Mouse (Mus musculus): ENCODE data around the gene St6galnac3.
A peak's percentile ranks its signal among the peaks of the same experiment; 100 is the strongest.
"Not testable (repeated sequence)": the region's sequence is repeated elsewhere in the genome, so short reads cannot be mapped to it uniquely, and the experiment has no call there.

The St6galnac3 gene

DNA sequence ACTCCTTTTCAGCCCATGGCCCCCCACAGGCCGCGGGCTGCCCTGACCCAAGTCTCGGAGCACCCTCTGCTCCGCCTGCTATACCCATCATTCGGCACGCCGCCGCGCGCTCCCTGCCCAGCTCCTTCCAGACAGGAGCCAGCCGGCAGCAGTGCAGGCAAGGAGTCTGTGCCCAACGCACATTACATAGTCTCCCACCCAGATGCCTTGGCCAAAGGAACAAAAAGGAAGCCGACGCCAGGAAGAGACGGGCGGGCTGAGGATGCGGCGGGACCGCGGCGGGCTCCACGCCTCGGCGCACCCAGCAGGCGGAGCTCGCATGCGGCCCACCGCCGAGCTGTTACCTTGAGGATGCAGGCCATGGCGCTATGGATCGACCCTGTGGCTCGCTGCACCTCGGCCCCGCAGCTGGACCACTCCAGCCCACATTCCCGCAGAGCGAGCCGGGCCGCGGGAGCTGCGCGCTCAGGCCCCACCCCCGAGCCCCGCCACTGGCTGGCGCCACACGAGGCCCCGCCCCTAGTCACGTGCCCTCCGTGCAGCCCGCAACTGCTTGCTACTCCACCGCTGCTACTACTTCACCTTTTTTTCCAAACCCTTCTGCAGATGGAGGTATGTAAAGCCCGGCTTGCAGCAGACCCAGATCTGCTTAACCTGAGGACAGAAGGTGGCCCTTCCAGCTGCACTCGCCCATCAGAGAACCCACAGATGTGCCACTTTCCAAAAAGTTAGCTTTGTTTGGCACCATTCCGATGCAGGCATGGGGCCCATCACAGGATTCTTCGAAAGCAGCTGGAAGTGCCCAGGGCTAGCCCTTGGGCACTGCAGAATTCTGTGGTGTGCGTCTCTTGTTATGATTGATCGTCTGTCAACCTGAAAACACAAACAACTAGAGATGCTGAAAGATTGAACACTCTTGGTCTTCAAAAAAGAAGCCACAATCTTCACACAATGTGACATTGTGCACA, at the start of gene St6galnac3:
St6galnac3 (minus strand) TSS at position 474 of the 968 bp plus-strand sequence.
- peak; percentile 80 for DNase-seq (ENCODE audit: low spot score)

DNA sequence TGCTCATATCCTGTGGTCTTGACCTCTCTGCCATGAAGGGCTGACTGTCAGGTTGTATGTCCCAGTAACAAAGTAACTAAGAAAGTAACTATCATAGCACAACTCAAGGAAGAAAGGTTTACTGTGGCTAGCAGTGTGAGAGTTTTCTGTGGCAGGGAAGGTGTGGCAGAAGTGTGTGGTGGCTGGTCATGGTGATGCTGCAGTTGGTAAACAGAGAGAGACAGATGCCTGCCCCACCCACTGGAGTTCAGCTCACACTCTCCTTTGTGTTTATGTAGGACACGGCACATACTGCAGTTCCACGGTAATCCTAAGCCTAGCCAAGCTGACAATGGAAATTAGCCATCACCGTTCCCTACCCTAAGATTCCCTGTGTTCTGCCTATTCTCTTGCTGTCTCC, 49.6 kb upstream of the St6galnac3 start:
- no peak for DNase-seq (ENCODE audit: low spot score)

GRCm38 (mm10) chr3:153771479-153771878, 46.5 kb upstream of the St6galnac3 start:
- DNase-seq (ENCODE audit: low spot score): no peak

DNA sequence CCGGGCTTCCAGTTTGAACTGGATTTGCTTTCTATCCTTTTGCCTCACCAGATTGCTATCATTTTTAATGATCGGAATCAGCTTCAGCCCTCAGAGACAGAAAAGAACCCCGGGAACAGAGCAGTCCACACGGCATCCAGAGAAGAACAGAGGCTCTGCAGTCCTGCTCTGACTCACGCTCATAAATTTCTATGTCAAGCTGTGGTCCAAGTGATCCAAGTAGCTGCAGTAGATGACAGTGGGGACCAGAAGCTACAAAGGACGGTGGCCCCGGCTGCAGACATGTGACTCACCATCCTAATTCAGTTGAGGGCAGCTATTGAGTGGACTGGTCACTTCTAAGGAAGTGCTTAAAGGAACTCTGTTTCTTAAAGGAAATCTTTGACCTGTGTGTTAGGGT, 45.6 kb upstream of the St6galnac3 start:
- no peak for DNase-seq (ENCODE audit: low spot score)

- DNase-seq (ENCODE audit: low spot score): no peak
These were observed 44.2 kb upstream of the St6galnac3 start for GRCm38 (mm10) chr3:153769220-153769619.

GRCm38 (mm10) chr3:153765171-153765570, 40.2 kb upstream of the St6galnac3 start:
- no peak for DNase-seq (ENCODE audit: low spot score)

DNA sequence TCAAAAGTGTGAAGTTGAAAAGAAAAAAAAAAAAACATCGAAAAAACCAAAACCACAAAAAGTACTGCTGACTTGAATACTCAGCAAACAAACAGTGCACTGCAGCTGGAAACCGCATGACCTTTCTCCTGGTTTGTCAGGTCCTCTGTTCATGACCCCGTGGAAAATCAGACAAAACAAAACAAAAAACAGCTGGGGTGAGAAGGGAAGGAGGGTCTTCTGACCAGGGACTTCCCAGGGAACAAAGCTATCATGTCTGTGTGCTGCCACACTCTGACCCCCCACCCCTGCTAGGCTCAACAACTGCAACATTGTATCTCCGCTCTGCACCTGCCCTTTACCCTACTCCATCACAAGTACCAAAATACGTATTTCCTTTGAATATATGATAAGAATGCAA, 39.8 kb upstream of the St6galnac3 start:
- DNase-seq (ENCODE audit: low spot score): no peak

- DNase-seq (ENCODE audit: low spot score): no peak
These were observed 36.2 kb upstream of the St6galnac3 start for GRCm38 (mm10) chr3:153761171-153761570.

- no peak for DNase-seq (ENCODE audit: low spot score)
These were observed 34.3 kb upstream of the St6galnac3 start for GRCm38 (mm10) chr3:153759269-153759668.

- no peak for DNase-seq (ENCODE audit: low spot score)
These were observed 31.6 kb upstream of the St6galnac3 start for GRCm38 (mm10) chr3:153756500-153756996.

DNA sequence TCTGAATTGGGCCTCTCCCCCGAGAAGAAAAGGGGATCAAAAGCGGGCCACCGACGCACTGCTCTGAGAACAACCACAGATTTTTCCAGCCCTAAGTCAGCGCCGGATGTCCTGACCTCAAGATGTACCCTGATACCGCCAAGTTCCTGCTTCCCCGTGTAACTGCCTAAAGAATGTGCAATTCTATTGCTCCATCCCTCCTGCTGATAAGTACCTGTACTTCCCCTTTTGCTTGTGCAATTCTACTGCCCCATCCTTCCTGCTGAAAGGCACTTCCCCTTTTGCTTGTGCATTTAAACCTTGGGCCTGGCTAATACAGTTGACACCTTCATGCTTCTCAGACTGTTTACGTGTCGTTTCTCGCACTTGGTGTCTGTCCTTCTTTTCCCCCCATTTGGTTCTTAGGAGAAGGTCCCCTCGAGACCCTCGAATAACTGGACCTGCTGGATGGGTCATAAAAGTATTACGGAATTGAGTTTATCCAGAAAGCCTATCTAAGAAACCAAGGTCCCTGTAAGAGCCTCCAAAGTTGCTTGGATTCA, 30.9 kb upstream of the St6galnac3 start:
- not testable (repeated sequence) for DNase-seq (ENCODE audit: low spot score)

DNA sequence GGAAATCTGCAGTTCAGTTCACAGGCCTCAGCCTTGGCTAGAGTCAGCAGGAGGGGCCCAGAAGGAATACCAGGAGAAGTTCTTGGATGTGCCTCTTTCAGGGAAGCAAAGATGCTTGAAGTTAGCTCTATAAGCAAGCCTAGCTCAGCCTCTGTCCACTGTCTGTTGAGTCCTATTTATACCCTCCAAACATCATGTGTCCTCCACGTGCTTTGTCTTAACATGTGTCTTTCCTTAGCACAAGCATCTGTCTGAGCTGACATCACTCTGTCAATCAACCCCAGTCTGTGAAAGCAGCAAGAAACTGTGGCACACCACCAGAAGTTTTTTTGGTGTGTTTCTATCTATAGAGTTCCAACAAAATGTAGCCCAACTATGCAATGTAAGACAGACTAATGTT, 26.5 kb upstream of the St6galnac3 start:
- DNase-seq (ENCODE audit: low spot score): no peak

DNA sequence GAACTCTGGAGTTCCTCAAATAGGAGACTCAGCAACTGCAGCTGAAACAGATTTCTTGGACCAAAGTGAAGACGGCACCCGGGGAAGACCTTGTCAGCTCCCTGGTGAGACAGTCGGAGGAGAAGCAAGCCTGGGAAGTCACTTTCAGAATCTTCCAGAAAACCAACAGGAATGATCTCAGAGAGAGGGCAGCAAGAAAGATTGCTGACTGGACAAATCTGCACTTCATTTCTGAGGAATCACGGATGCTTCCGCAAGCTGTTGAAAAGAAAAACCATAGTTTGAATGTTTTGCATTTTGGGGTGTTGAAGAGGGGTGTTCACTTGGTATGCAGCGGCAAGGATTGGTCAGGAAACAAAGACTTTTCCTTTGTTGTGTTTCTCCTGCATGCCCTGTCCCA, 24.4 kb upstream of the St6galnac3 start:
- no peak for DNase-seq (ENCODE audit: low spot score)

GRCm38 (mm10) chr3:153748293-153748692, 23.3 kb upstream of the St6galnac3 start:
- no peak for DNase-seq (ENCODE audit: low spot score)

DNA sequence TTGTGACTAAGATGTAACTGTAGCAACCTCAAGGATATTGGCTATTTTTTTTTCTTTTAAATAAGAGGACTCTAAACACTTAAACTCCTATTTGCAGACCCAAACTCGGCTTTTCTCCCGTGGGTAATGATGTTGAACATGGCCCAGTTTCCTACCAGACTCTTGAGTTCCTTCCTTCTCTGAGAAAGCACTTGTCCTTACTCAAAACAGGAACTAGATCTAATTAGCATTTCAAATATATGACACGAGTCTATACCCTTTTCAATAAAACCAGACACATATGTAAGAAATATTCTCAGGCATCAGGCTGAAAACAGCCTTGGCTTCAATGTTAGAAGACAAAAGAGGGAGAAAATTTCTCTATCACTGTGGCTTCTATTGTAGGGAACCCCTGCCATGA, 20.1 kb upstream of the St6galnac3 start:
- DNase-seq (ENCODE audit: low spot score): no peak

GRCm38 (mm10) chr3:153744447-153744846, 19.5 kb upstream of the St6galnac3 start:
- no peak for DNase-seq (ENCODE audit: low spot score)

- DNase-seq (ENCODE audit: low spot score): no peak
These were observed 16.8 kb upstream of the St6galnac3 start for GRCm38 (mm10) chr3:153741800-153742199.

DNA sequence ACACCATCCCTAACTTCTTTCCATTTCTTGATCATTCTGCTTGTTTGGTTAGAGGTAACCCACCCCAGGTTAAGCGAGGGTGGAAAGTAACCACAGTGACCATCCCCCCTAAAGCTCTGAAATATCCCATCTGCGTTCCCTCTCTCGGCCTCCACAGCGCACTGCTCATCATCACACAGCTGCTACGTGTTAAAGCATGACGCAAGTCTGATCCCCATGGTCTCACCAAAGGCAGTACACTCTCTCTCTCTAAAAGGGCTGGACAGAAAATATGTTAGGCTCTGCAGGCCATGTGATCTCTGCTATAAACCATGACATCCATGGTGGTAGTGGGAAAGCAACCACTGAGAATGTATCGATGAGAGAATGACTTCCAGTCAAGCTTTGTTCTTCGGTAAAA, 14.4 kb upstream of the St6galnac3 start:
- DNase-seq (ENCODE audit: low spot score): no peak

- DNase-seq (ENCODE audit: low spot score): no peak
These were observed 13.4 kb upstream of the St6galnac3 start for GRCm38 (mm10) chr3:153738421-153738820.

DNA sequence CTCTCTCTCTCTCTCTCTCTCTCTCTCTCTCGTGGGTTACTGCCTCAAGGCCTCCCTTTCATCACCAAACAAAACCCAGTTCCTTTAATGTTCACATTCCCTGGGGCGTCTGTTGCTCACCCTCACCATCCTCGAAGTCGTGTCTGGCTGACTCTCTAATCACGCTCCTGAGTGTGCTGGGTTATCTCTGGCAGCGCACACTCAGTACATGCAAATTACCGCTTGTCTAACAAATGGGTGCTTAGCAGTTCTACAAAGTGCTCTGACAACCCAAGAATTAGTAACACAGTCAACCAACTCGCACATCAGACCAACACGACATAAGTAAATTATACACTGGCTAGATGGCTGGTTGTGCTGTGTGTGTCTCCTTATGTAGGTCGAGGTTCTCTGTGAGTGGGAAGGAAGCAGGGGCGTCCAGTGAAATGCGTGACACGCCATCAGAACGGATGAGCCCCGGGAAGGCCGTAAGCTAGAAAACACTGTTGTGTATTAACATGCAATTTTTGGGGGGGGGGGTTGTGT, 11.8 kb upstream of the St6galnac3 start:
- no peak for DNase-seq (ENCODE audit: low spot score)

- DNase-seq (ENCODE audit: low spot score): no peak
These were observed 11.0 kb upstream of the St6galnac3 start for GRCm38 (mm10) chr3:153735796-153736549.

GRCm38 (mm10) chr3:153734741-153735140, 9.8 kb upstream of the St6galnac3 start:
- DNase-seq (ENCODE audit: low spot score): no peak
